Mouse (Mus musculus) embryonic facial prominence, embryonic 11.5 days (tissue): ENCODE data around the gene Crb2. TPM values are rescaled to one million over a fixed set of nuclear protein-coding genes. Genes with fewer than 3 reads are reported as not detected.

Experiments
- ATAC-seq: fragments of 200-750 bp; cut with Nextera tagmentation; replicated peaks from 2 replicates; pipeline ENCODE4 v1.8.0; 2017; ENCODE audit warnings: low read depth; ENCODE audit not compliant: insufficient number of reproducible peaks, low FRiP score, low TSS enrichment
- DNase-seq: peaks from one replicate; pipeline ENCODE4 v3.0.0-alpha.2; 2015; ENCODE audit warnings: low spot score
- H3K27ac ChIP-seq: fragments of 300-500 bp; sonication (generic); replicated peaks from 2 replicates; pipeline ENCODE4 v1.5.1; 2014; ENCODE audit warnings: mild to moderate bottlenecking, low read depth, low read length, control low read depth
- H3K27me3 ChIP-seq: fragments of 300-500 bp; sonication (generic); 2 replicates; pipeline ENCODE4 v1.6.1; 2014; ENCODE audit warnings: mild to moderate bottlenecking, low read length, moderate library complexity, mixed read lengths; ENCODE audit not compliant: control insufficient read depth, insufficient read depth
- H3K36me3 ChIP-seq: fragments of 300-500 bp; sonication (generic); replicated peaks from 2 replicates; pipeline ENCODE4 v1.6.1; 2014; ENCODE audit warnings: low read depth, mild to moderate bottlenecking, low read length, moderate library complexity, mixed read lengths; ENCODE audit not compliant: control insufficient read depth, insufficient read depth
- H3K4me1 ChIP-seq: fragments of 300-500 bp; sonication (generic); 2 replicates; pipeline ENCODE4 v1.6.1; 2014; ENCODE audit warnings: low read length, mixed read lengths; ENCODE audit not compliant: control insufficient read depth, insufficient read depth
- H3K4me2 ChIP-seq: fragments of 300-500 bp; sonication (generic); 2 replicates; pipeline ENCODE4 v1.6.1; 2014; ENCODE audit warnings: low read depth, mild to moderate bottlenecking, control low read depth, low read length, moderate library complexity
- H3K4me3 ChIP-seq: fragments of 300-500 bp; sonication (generic); 2 replicates; pipeline ENCODE4 v1.5.1; 2014; ENCODE audit warnings: low read depth, low read length, control low read depth
- H3K9ac ChIP-seq: fragments of 300-500 bp; sonication (generic); replicated peaks from 2 replicates; pipeline ENCODE4 v1.6.1; 2014; ENCODE audit warnings: mild to moderate bottlenecking, control low read depth, low read length
- H3K9me3 ChIP-seq: fragments of 300-500 bp; sonication (generic); replicated peaks from 2 replicates; pipeline ENCODE4 v1.6.1; 2016; ENCODE audit warnings: mild to moderate bottlenecking, low read length, inconsistent platforms, mixed read lengths; ENCODE audit not compliant: control insufficient read depth
- WGBS: fragments of 180-500 bp; shearing (Covaris S2); extraction: QIAGEN DNeasy Blood & Tissue Kit; methylation state at CpG from one replicate; pipeline ENCODE4 v1.1.7; 2014; 5-methylcytosine and 5-hydroxymethylcytosine counted together
- polyA plus RNA-seq: library from polyadenylated mRNA; unstranded; fragments of >200 nt; fragmentation: Nextera tagmentation; extraction: Ambion mirVana; gene quantifications from 2 replicates; pipeline ENCODE4 v1.2.1, GENCODE M21; 2014

Crb2 gene
- polyA plus RNA-seq, 1 experiment from 2014 or later, result 2.7 TPM

GRCm38 (mm10) chr2:37747909-37748308, 28.1 kb upstream of the Crb2 start:
- Histone ChIP-seq H3K36me3 (no peaks in the 10 kb centered on the region), H3K4me2 (no peak overlapping the region), H3K27me3 (no peaks in the 10 kb centered on the region), H3K9ac (no peak overlapping the region), H3K9me3 (no peaks in the 10 kb centered on the region), H3K4me1 (no peaks in the 10 kb centered on the region), H3K4me3 (no peak overlapping the region), H3K27ac (no peak overlapping the region)
- 61% methylated on average over 2 of the region's 2 CpGs for WGBS
- ATAC-seq (no peak), DNase-seq (no peak)

- 54% methylated on average over 10 of the region's 10 CpGs for WGBS
- ATAC-seq (no peak), DNase-seq (no peak)
- no peaks in the 10 kb centered on the region for H3K36me3 ChIP-seq
- H3K9me3 ChIP-seq, result no peaks in the 10 kb centered on the region
- no peaks in the 10 kb centered on the region for H3K27me3 ChIP-seq
- no peak overlapping the region for H3K9ac ChIP-seq
- no peaks in the 10 kb centered on the region for H3K4me1 ChIP-seq
- H3K27ac ChIP-seq, result no peak overlapping the region
- no peak overlapping the region for H3K4me3 ChIP-seq
- no peak overlapping the region for H3K4me2 ChIP-seq
Measured at GRCm38 (mm10) chr2:37748442-37749066, 27.5 kb upstream of the Crb2 start.

DNA sequence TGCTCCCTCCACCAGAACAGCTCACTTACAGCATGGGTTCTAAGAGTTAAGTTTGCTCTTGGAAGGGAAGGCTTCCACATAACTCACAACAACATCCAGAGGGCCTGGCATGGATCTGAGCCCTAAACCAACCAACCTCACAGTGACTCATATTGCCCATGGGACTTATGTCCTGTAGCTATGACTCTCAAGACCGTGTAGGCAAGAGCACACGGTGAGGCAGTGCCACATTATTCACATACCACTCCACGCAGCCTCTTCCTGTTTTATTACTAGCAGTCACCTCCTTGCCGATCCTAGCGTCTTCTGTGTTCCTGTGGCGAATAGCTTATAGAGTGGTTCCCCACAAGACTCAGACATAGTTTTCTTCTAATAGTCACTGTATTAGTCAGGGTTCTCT, 26.7 kb upstream of the Crb2 start:
- H3K4me1 ChIP-seq, result no peaks in the 10 kb centered on the region
- no peak overlapping the region for H3K4me2 ChIP-seq
- H3K36me3 ChIP-seq, result no peaks in the 10 kb centered on the region
- no peaks in the 10 kb centered on the region for H3K27me3 ChIP-seq
- no peak overlapping the region for H3K27ac ChIP-seq
- H3K4me3 ChIP-seq, result no peak overlapping the region
- 83% methylated on average over 6 of the region's 6 CpGs for WGBS
- no peak for DNase-seq
- H3K9me3 ChIP-seq, result no peaks in the 10 kb centered on the region
- no peak for ATAC-seq
- H3K9ac ChIP-seq, result no peak overlapping the region

GRCm38 (mm10) chr2:37751114-37751513, 24.9 kb upstream of the Crb2 start:
- 98% methylated on average over 1 of the region's 1 CpGs for WGBS

GRCm38 (mm10) chr2:37756220-37756930, 19.7 kb upstream of the Crb2 start:
- H3K9ac ChIP-seq, result no peak overlapping the region
- no peak overlapping the region for H3K4me2 ChIP-seq
- no peak overlapping the region for H3K27ac ChIP-seq
- no peaks in the 10 kb centered on the region for H3K36me3 ChIP-seq
- no peak overlapping the region for H3K4me3 ChIP-seq
- no peaks in the 10 kb centered on the region for H3K9me3 ChIP-seq
- ATAC-seq (no peak), DNase-seq (no peak)
- H3K27me3 ChIP-seq, result no peaks in the 10 kb centered on the region
- WGBS, result 73% methylated on average over 2 of the region's 2 CpGs
- H3K4me1 ChIP-seq, result no peaks in the 10 kb centered on the region; the same call in 1 of the 2 replicates

More at GRCm38 (mm10) chr2:37751114-37751513, 24.9 kb upstream of the Crb2 start:
- no peak overlapping the region for H3K9ac ChIP-seq
- no peak for DNase-seq
- H3K9me3 ChIP-seq, result no peaks in the 10 kb centered on the region
- no peaks in the 10 kb centered on the region for H3K4me1 ChIP-seq
- no peak overlapping the region for H3K4me2 ChIP-seq
- H3K27ac ChIP-seq, result no peak overlapping the region
- H3K4me3 ChIP-seq, result no peak overlapping the region
- no peaks in the 10 kb centered on the region for H3K36me3 ChIP-seq
- H3K27me3 ChIP-seq, result no peaks in the 10 kb centered on the region
- ATAC-seq, result no peak

DNA sequence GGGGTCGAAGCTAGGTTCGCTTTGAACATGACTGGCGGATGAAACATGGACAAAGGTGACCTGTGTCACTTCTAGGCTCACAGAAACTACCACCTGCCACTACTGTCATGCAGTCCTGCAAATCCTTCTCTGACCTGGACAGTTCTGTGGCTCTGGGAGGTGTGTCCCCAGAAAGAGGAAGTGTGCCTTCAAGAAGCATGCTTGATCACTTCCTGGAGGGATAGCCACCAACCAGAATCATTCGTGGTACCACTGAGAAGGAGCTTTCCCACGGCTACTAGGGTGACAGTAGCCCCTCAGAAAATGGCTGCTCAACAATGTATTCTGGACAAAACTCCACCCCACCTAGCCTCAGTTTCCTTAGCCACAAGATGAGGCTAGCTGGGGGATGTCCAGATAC, 19.0 kb upstream of the Crb2 start:
- Histone ChIP-seq H3K27me3 (no peaks in the 10 kb centered on the region), H3K4me1 (no peaks in the 10 kb centered on the region; the same call in 1 of the 2 replicates), H3K9ac (no peak overlapping the region), H3K27ac (no peak overlapping the region), H3K36me3 (no peaks in the 10 kb centered on the region), H3K4me2 (no peak overlapping the region), H3K4me3 (no peak overlapping the region), H3K9me3 (no peaks in the 10 kb centered on the region)
- WGBS, result 76% methylated on average over 5 of the region's 5 CpGs
- ATAC-seq, result no peak
- DNase-seq, result no peak

DNA sequence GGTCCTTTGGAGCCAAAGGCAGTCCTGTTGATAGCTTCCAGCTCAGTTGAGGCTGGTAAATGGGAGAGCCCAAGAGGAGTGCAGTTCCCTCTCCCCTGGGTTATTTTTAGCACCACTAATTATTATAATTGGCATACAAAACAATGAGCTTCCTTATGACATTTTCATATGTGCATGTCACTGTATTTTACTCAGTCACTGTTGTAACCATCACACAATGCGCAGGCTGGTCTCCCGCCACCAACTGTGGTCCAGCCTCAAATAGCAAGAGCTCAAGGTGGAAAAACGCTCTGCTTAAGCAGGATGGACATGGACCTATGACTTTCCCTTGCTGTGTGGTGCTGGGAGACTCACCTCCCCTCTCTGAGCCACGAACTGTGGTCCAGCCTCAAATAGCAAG, 18.3 kb upstream of the Crb2 start:
- Histone ChIP-seq H3K4me1 (no peaks in the 10 kb centered on the region; the same call in 1 of the 2 replicates), H3K36me3 (no peaks in the 10 kb centered on the region), H3K4me3 (no peak overlapping the region), H3K27ac (no peak overlapping the region), H3K4me2 (no peak overlapping the region), H3K9me3 (no peaks in the 10 kb centered on the region), H3K9ac (no peak overlapping the region), H3K27me3 (no peaks in the 10 kb centered on the region)
- DNase-seq, result no peak
- 75% methylated on average over 4 of the region's 4 CpGs for WGBS
- ATAC-seq, result no peak

DNA sequence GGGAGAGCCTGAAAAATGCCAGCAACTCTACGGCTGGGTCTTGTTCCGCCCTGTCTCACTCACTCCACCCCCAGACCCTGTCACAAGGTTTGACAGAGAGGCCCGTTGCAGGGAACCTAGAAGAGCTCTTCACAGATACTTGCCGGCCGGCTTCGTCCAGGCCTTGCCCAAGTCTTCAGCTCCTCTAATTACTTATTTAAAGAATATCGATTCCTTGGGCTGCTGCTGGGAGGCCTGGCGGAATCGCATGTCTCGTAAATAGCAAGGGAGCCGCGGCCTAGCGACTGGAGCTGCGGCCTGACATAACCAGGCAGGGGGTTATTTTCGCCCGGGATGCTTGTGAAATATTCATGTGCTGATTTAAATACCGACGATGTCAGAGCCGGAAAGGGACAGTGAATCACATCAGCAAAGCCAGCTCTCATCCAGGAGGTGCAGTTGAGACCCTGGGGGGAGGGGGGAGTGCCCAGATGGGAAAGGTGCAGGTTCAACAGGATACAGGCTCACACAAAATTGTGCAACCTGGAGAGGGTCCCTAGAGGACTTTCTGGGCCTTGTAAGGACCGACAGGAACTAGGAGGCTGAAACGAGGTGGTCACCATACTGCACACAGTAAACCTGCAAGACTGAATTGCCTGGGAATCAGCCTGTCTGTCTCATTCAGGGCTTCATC, 17.6 kb upstream of the Crb2 start:
- DNase-seq (peak; percentile 50), ATAC-seq (peak; percentile 58; the same call in 1 of the 2 replicates)
- Histone ChIP-seq H3K9ac (peak overlapping the region; percentile 32), H3K4me3 (no peak overlapping the region), H3K9me3 (no peaks in the 10 kb centered on the region), H3K27ac (no peak overlapping the region), H3K4me2 (peak overlapping the region; percentile 25), H3K36me3 (no peaks in the 10 kb centered on the region), H3K4me1 (no peaks in the 10 kb centered on the region; the same call in 1 of the 2 replicates), H3K27me3 (no peaks in the 10 kb centered on the region)
- 14% methylated on average over 21 of the region's 21 CpGs for WGBS
